ENCODE assay signal across 18 mouse cellular contexts in genomic region chr5:62792776-62793175, GRCm38 (mm10). TPM values are rescaled to one million over a fixed set of nuclear protein-coding genes. Genes with fewer than 3 reads are reported as not detected.
"Had no signal": no experiment of that assay in that cellular context is flagged by ENCODE, and none has a peak within 500 bp of the region (broad histone marks: within the 10 kb centered on the region; RNA-seq: fewer than 3 reads in every experiment).

No protein-coding gene starts in this region.

- H3K4me3 ChIP-seq: neural tube, embryonic 12.5 days; neural tube, embryonic 13.5 days; neural tube, embryonic 15.5 days; stomach, embryonic 15.5 days had no signal

- DNase-seq: retina, postnatal 1 day; right cerebral cortex, adult 18-20 months; right cerebral cortex, postnatal 14 days; right cerebral cortex, postnatal 25 days; right cerebral cortex, postnatal 4 days; spleen, adult 18-20 months; thymus, adult 18-20 months; thymus, adult 2 months; thymus, postnatal 14 days; thymus, postnatal 25 days; thymus, postnatal 36 days; thymus, postnatal 4 days had no signal

- H3K27ac ChIP-seq: neural tube, embryonic 12.5 days; neural tube, embryonic 13.5 days; neural tube, embryonic 15.5 days; stomach, embryonic 15.5 days; stomach, postnatal 0 days had no signal

RNA-seq across cellular contexts. Expression of gene Dthd1, which starts 20.8 kb away (rescaled TPM):
- total RNA-seq: neutrophil, adult 5-6 weeks had no signal
